Mouse (Mus musculus) myocyte (in vitro differentiated cells): ENCODE results near the gene Ydjc. TPM values are rescaled to one million over a fixed set of nuclear protein-coding genes. Genes with fewer than 3 reads are reported as not detected.
A peak's percentile ranks its signal among the peaks of the same experiment; 100 is the strongest.
"Not testable (repeated sequence)": the region's sequence is repeated elsewhere in the genome, so short reads cannot be mapped to it uniquely, and the experiment has no call there.

Experiments
- H3K27me3 ChIP-seq: one replicate; pipeline ENCODE4 v1.6.1; 2011; ENCODE audit not compliant: control insufficient read depth, insufficient read depth, insufficient read length
- H3K36me3 ChIP-seq: one replicate; pipeline ENCODE4 v1.6.1; 2011; ENCODE audit not compliant: control insufficient read depth, insufficient read depth
- H3K4me2 ChIP-seq: one replicate; pipeline ENCODE4 v1.6.1; 2011; ENCODE audit warnings: low read depth, control low read depth
- H3K4me3 ChIP-seq: one replicate; pipeline ENCODE4 v1.5.1; 2011; ENCODE audit warnings: mild to moderate bottlenecking, control low read depth, moderate library complexity
- H3K79me2 ChIP-seq: one replicate; pipeline ENCODE4 v1.6.1; 2011; ENCODE audit not compliant: control insufficient read depth, insufficient read depth
- H3ac ChIP-seq: one replicate; pipeline ENCODE4 v1.6.1; 2011; ENCODE audit not compliant: control insufficient read depth, insufficient read length
- CEBPB ChIP-seq: IDR thresholded peaks from 2 replicates; pipeline ENCODE4 v1.6.1; 2011; ENCODE audit warnings: mild to moderate bottlenecking, moderate library complexity; ENCODE audit not compliant: poor library complexity, insufficient read depth, severe bottlenecking
- E2F4 ChIP-seq: IDR thresholded peaks from one replicate; pipeline ENCODE4 v1.6.1; 2011; ENCODE audit warnings: mild to moderate bottlenecking, control low read depth, moderate library complexity; ENCODE audit not compliant: insufficient read depth
- MAX ChIP-seq: IDR thresholded peaks from one replicate; pipeline ENCODE4 v1.6.1; 2011; ENCODE audit warnings: low read depth, mild to moderate bottlenecking, control low read depth
- MYOD1 ChIP-seq, 3 experiments: IDR thresholded peaks; one replicate each; pipeline ENCODE4 v1.6.1; 2011; ENCODE audit warnings: control low read depth in 2 of 3, low read depth in 2 of 3, mild to moderate bottlenecking in 2 of 3, moderate library complexity in 1 of 3; ENCODE audit not compliant: insufficient read length in 2 of 3, control insufficient read depth in 1 of 3
- MYOG ChIP-seq, 3 experiments: IDR thresholded peaks; one replicate each; pipeline ENCODE4 v1.6.1; 2011; ENCODE audit warnings: control low read depth in 2 of 3, low read depth in 2 of 3, mild to moderate bottlenecking in 2 of 3; ENCODE audit not compliant: insufficient read length in 2 of 3, control insufficient read depth in 1 of 3, insufficient read depth in 1 of 3
- POLR2A ChIP-seq: IDR thresholded peaks from one replicate; pipeline ENCODE4 v1.6.1; 2011; ENCODE audit warnings: low read depth, mild to moderate bottlenecking, control low read depth, moderate library complexity; ENCODE audit not compliant: insufficient read length
- POLR2AphosphoS2 ChIP-seq: IDR thresholded peaks from one replicate; pipeline ENCODE4 v1.6.1; 2011; ENCODE audit warnings: low read depth, control low read depth; ENCODE audit not compliant: insufficient read length
- REST ChIP-seq: IDR thresholded peaks from one replicate; pipeline ENCODE4 v1.6.1; 2011; ENCODE audit warnings: mild to moderate bottlenecking, control low read depth, moderate library complexity; ENCODE audit not compliant: insufficient read depth, insufficient read length
- SRF ChIP-seq: IDR thresholded peaks from one replicate; pipeline ENCODE4 v1.6.1; 2011; ENCODE audit warnings: low read depth; ENCODE audit not compliant: control insufficient read depth, insufficient read length
- TCF12 ChIP-seq: IDR thresholded peaks from one replicate; pipeline ENCODE4 v1.6.1; 2011; ENCODE audit warnings: mild to moderate bottlenecking, control low read depth; ENCODE audit not compliant: poor library complexity, insufficient read depth, severe bottlenecking
- TCF3 ChIP-seq: IDR thresholded peaks from one replicate; pipeline ENCODE4 v1.6.1; 2011; ENCODE audit warnings: low read depth, control low read depth; ENCODE audit not compliant: insufficient read length
- USF1 ChIP-seq: IDR thresholded peaks from one replicate; pipeline ENCODE4 v1.6.1; 2011; ENCODE audit warnings: low read depth, mild to moderate bottlenecking, control low read depth, moderate library complexity
- polyA plus RNA-seq: library from polyadenylated mRNA; unstranded; fragments of >200 nt; fragmentation: generic; extraction: Trizol; gene quantifications from one replicate; pipeline ENCODE4 v1.2.1, GENCODE M21; 2012; ENCODE audit warnings: missing spikeins

Ydjc gene
- polyA plus RNA-seq, 1 experiment, result 8.2 TPM

DNA sequence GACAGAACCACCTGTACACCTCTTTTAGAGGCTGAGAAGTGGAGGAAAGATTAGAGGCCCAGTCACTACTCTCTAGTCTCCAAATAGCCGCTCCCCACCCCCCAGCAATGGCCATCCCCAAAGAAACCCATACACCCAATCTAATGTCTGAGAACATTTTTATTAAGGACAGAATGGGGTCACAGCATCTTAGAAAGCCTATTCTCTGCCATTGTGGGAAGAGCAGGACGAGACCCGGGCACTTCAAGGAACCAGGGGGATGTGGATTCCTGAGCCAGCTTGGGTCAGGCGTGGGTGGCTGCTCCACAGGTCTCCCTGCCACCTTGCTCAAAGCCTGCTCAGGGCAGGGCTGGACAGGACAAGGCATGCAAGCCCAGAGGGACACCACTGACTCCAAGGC, 7.5 kb downstream of the Ydjc start:
- Histone ChIP-seq H3K36me3 (peaks cover 13% of the 10 kb centered on the region), H3K79me2 (no peaks in the 10 kb centered on the region), H3K4me2 (no peak overlapping the region), H3ac (no peak overlapping the region), H3K4me3 (no peak overlapping the region), H3K27me3 (no peaks in the 10 kb centered on the region)
- TF ChIP-seq E2F4 (no peak), TCF12 (no peak), REST (no peak), POLR2AphosphoS2 (peak; percentile 18), POLR2A (no peak), TCF3 (no peak), MYOG (IDR thresholded peaks at IDR 0.05; ENCODE audit: control insufficient read depth in 1 of 3, insufficient read depth in 1 of 3, insufficient read length in 2 of 3, low read depth in 2 of 3) (no peak)

- no peak overlapping the region for H3K4me3 ChIP-seq
- no peak for TF ChIP-seq POLR2AphosphoS2
- TF ChIP-seq POLR2A, result no peak
- no peak for TF ChIP-seq E2F4
- TF ChIP-seq SRF, result no peak
- TF ChIP-seq REST, result no peak
- TF ChIP-seq MYOD1 (IDR thresholded peaks at IDR 0.05; ENCODE audit: control insufficient read depth in 1 of 3, insufficient read length in 2 of 3, low read depth in 2 of 3), result no peak
- TF ChIP-seq MAX, result no peak
- TF ChIP-seq CEBPB, result no peak
- no peak for TF ChIP-seq TCF12
- TF ChIP-seq USF1, result no peak
- TF ChIP-seq MYOG (IDR thresholded peaks at IDR 0.05; ENCODE audit: control insufficient read depth in 1 of 3, insufficient read depth in 1 of 3, insufficient read length in 2 of 3, low read depth in 2 of 3), result no peak
- TF ChIP-seq TCF3, result no peak
- H3K27me3 ChIP-seq, result no peaks in the 10 kb centered on the region
- H3K36me3 ChIP-seq, result peaks cover 34% of the 10 kb centered on the region
- H3K4me2 ChIP-seq, result no peak overlapping the region
- H3ac ChIP-seq, result no peak overlapping the region
- H3K79me2 ChIP-seq, result peaks cover 4% of the 10 kb centered on the region
These were observed 9.9 kb downstream of the Ydjc start for GRCm38 (mm10) chr16:17154346-17154745.

DNA sequence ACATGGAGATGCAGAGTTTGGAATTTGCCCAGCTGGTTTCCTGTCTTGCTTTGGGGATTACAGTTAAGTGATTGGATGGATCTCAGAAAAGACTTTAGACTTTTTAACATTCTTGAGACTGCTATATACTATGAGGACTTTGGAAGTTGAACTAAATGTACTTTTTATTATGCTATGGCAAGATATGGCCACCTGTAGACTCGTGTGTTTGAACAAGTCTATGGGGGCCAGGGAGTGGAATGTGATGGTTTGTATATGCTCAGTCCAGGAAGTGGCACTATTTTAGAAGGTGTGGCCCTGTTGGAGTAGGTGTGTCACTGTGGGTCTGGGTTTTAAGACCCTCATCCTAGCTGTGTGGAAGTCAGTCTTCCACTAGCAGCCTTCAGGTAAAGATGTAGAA, 21.1 kb downstream of the Ydjc start:
- H3K4me3 ChIP-seq, result not testable (repeated sequence)

GRCm38 (mm10) chr16:17167179-17167578, 22.8 kb downstream of the Ydjc start:
- peaks cover 94% of the 10 kb centered on the region for H3K79me2 ChIP-seq
- no peak for TF ChIP-seq POLR2AphosphoS2
- TF ChIP-seq SRF, result no peak
- no peak for TF ChIP-seq MYOD1 (IDR thresholded peaks at IDR 0.05; ENCODE audit: control insufficient read depth in 1 of 3, insufficient read length in 2 of 3, low read depth in 2 of 3)
- no peak for TF ChIP-seq E2F4
- TF ChIP-seq MAX, result no peak
- no peak for TF ChIP-seq POLR2A
- H3K27me3 ChIP-seq, result no peaks in the 10 kb centered on the region
- H3K36me3 ChIP-seq, result peaks cover 33% of the 10 kb centered on the region
- H3K4me3 ChIP-seq, result no peak overlapping the region
- no peak overlapping the region for H3ac ChIP-seq
- H3K4me2 ChIP-seq, result no peak overlapping the region

More for the DNA sequence above, 21.1 kb downstream of the Ydjc start:
- H3K4me2 ChIP-seq, H3K27me3 ChIP-seq, H3ac ChIP-seq: not testable (repeated sequence)
- Histone ChIP-seq H3K36me3 (peaks cover 33% of the 10 kb centered on the region), H3K79me2 (peaks cover 79% of the 10 kb centered on the region)

DNA sequence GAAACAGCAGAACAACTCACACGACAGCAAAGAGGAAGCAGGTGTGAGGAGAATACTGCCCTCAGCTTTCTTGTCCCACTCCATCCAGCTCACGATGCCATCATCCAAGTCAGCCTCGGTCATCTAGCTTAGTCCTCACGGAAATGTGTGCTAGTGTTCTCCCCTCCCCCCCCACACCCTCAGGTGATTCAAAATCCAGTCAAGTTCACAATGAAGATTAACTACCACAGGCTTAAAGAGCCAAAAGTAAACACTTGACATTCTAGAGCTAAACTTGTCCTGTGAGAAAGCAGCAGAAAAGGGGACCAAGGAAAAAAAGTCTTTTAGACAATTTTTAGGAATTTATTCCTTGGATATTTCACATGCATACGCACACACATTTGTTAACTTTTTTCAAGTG, 23.6 kb downstream of the Ydjc start:
- H3K79me2 ChIP-seq, result peaks cover 94% of the 10 kb centered on the region
- no peak overlapping the region for H3K4me2 ChIP-seq
- no peaks in the 10 kb centered on the region for H3K27me3 ChIP-seq
- H3K4me3 ChIP-seq, result no peak overlapping the region
- TF ChIP-seq E2F4 (no peak), CEBPB (no peak), POLR2AphosphoS2 (no peak), MYOD1 (IDR thresholded peaks at IDR 0.05; ENCODE audit: control insufficient read depth in 1 of 3, insufficient read length in 2 of 3, low read depth in 2 of 3) (no peak), REST (no peak), POLR2A (no peak), TCF12 (no peak), MYOG (IDR thresholded peaks at IDR 0.05; ENCODE audit: control insufficient read depth in 1 of 3, insufficient read depth in 1 of 3, insufficient read length in 2 of 3, low read depth in 2 of 3) (no peak), USF1 (no peak), TCF3 (no peak), SRF (no peak), MAX (no peak)
- H3K36me3 ChIP-seq, result peaks cover 33% of the 10 kb centered on the region
- H3ac ChIP-seq, result no peak overlapping the region
